ENCODE assay signal across 14 mouse cellular contexts in genomic region chr5:132072356-132072755, GRCm38 (mm10).
DNase-seq lines count a peak whose midpoint lies in the region; ATAC-seq and TF ChIP-seq lines count a peak whose summit lies in the region.
"Had no signal": no experiment of that assay in that cellular context is flagged by ENCODE, and none has a peak within 500 bp of the region (broad histone marks: within the 10 kb centered on the region; RNA-seq: fewer than 3 reads in every experiment).

No protein-coding gene starts in this region.

- H3K36me3 ChIP-seq in embryonic facial prominence, embryonic 13.5 days = 0 out of 2 replicates have a peak, but pooled peaks cover 5% of the 10 kb centered on the region
- no peaks in the 10 kb centered on the region for H3K36me3 ChIP-seq in limb, embryonic 11.5 days (ENCODE audit: control insufficient read depth, insufficient read depth, low read length)

- no peak for ATAC-seq in embryonic facial prominence, embryonic 13.5 days (ENCODE audit: insufficient number of reproducible peaks, insufficient read depth, low FRiP score, low TSS enrichment, low read depth)
- no peak for ATAC-seq in limb, embryonic 11.5 days (ENCODE audit: insufficient number of reproducible peaks, low FRiP score, low TSS enrichment, low read depth)
- ATAC-seq: hindbrain, embryonic 16.5 days had no signal

- intact Hi-C loops in heart, postnatal 36 days (cut with DNase I) = no loop called here
- intact Hi-C loops in gastrocnemius, postnatal 36 days (cut with DNase I) = loop anchor here (10.0 kb wide), 1 partner anchor 538 kb away; no protein-coding TSS in a partner anchor

- TF ChIP-seq CTCF in layer of hippocampus, adult 2 months (conservative IDR thresholded peaks at IDR 0.05) = no peak

- H3K27ac ChIP-seq in layer of hippocampus, adult 2 months = 0 out of 2 replicates have a peak overlapping the region, but pooled peaks have one; percentile 23
- H3K27ac ChIP-seq in embryonic facial prominence, embryonic 13.5 days = 0 out of 2 replicates have a peak overlapping the region, but pooled peaks have one; percentile 44
- H3K27ac ChIP-seq in limb, embryonic 11.5 days (replicated peaks; ENCODE audit: low read depth, low read length) = peak overlapping the region; percentile 65; the same call in 1 of the 2 replicates

- 9% methylated on average over 4 of the region's 4 CpGs for WGBS in embryonic facial prominence, embryonic 13.5 days
- WGBS in limb, embryonic 11.5 days = 6% methylated on average over 4 of the region's 4 CpGs

- no peak overlapping the region for H3K9ac ChIP-seq in embryonic facial prominence, embryonic 13.5 days
- no peak overlapping the region for H3K9ac ChIP-seq in limb, embryonic 11.5 days (ENCODE audit: low read length)
- H3K9ac ChIP-seq: heart, embryonic 12.5 days had no signal

- H3K27me3 ChIP-seq in embryonic facial prominence, embryonic 13.5 days = no peaks in the 10 kb centered on the region
- no peaks in the 10 kb centered on the region for H3K27me3 ChIP-seq in limb, embryonic 11.5 days (ENCODE audit: control insufficient read depth, insufficient read depth, low read length)
- H3K27me3 ChIP-seq: heart, embryonic 12.5 days had no signal

- H3K4me1 ChIP-seq in embryonic facial prominence, embryonic 13.5 days = peaks cover 51% of the 10 kb centered on the region
- H3K4me1 ChIP-seq in limb, embryonic 11.5 days (ENCODE audit: control insufficient read depth, insufficient read depth, low read length) = peaks cover 37% of the 10 kb centered on the region

- no peaks in the 10 kb centered on the region; the same call in 1 of the 2 replicates for H3K9me3 ChIP-seq in embryonic facial prominence, embryonic 13.5 days
- H3K9me3 ChIP-seq in limb, embryonic 11.5 days (ENCODE audit: control insufficient read depth, low read length) = no peaks in the 10 kb centered on the region

- H3K4me3 ChIP-seq in layer of hippocampus, adult 2 months = no peak overlapping the region
- no peak overlapping the region for H3K4me3 ChIP-seq in embryonic facial prominence, embryonic 13.5 days
- no peak overlapping the region for H3K4me3 ChIP-seq in limb, embryonic 11.5 days (ENCODE audit: low read depth, low read length)
- H3K4me3 ChIP-seq: heart, embryonic 12.5 days; myocyte had no signal

- H3K4me2 ChIP-seq in embryonic facial prominence, embryonic 13.5 days = no peak overlapping the region
- no peak overlapping the region for H3K4me2 ChIP-seq in limb, embryonic 11.5 days (ENCODE audit: low read depth, severe bottlenecking)
- H3K4me2 ChIP-seq: heart, embryonic 12.5 days had no signal

- peak; percentile 69 for DNase-seq in heart, adult 11 months
- no peak for DNase-seq in heart, postnatal 36 days
- DNase-seq in layer of hippocampus, adult 2 months (ENCODE audit: low spot score in 2 of 2) = no peak
- DNase-seq in layer of hippocampus, adult 18-20 months (ENCODE audit: low spot score in 2 of 2) = no peak
- DNase-seq in limb, embryonic 11.5 days (ENCODE audit: low spot score) = peak; percentile 65
- no peak for DNase-seq in thymus, postnatal 0 days (ENCODE audit: low spot score)
- no peak for DNase-seq in gastrocnemius, postnatal 36 days
- DNase-seq: cerebellum, adult 9-11 months; layer of hippocampus, adult 9-11 months; left cerebral cortex, postnatal 4 days had no signal

Comparison
In these comparisons a context has a peak if more than half of its experiments do, and no peak if none do; other contexts are left out.
1. DNase-seq: peak in heart, adult 11 months (single experiment) and limb, embryonic 11.5 days (single experiment); none in heart, postnatal 36 days (0 of 2), layer of hippocampus, adult 2 months (0 of 2), layer of hippocampus, adult 18-20 months (0 of 2), thymus, postnatal 0 days (single experiment) and gastrocnemius, postnatal 36 days (0 of 2).
2. Peak in every context shown above with its lines, with median percentiles within 50 percentile points of each other: H3K27ac ChIP-seq.